Mouse (Mus musculus): ENCODE measurements around the gene Olfr1438-ps1. TPM values are rescaled to one million over a fixed set of nuclear protein-coding genes. Genes with fewer than 3 reads are reported as not detected.
"Not testable (repeated sequence)": the region's sequence is repeated elsewhere in the genome, so short reads cannot be mapped to it uniquely, and the experiment has no call there.

The Olfr1438-ps1 gene
- polyA plus RNA-seq (2014; fragmentation: Nextera tagmentation; extraction: Ambion mirVana), result not detected in 2 replicates

- 81% methylated on average over 3 of the region's 3 CpGs for WGBS
- no peaks in the 10 kb centered on the region for H3K4me1 ChIP-seq (replicated peaks; ENCODE audit: control insufficient read depth, insufficient read depth, low read length)
Measured at GRCm38 (mm10) chr19:12335810-12336209, at the start of gene Olfr1438-ps1. Gene Olfr1438-ps1 (minus strand): TSS chr19:12335910.

DNA sequence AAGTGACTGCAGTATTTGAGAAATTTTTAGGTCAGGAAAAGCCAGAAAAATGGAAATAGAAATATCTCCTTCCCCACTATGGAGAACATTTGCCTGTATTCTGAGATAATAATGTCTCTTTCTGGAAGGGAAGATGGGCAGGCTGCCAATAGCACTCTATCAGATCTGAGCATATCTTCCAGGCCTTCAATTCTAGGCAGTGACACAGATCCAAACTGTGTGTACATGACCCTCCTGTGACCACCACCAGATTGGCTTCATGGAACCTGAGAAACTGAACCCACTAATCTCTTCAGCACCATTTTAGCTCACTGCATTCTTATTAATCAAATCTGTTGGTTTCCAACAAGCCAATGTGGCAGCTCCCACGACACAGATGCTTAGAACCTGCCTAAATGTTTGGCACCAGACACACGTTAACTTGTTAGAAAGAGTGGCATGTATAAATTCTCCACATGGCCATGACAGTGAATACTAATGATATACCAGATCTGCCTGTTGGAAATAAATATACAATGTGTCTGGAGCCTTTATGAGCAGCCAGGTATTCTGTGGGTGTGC is 38.8 kb upstream of the Olfr1438-ps1 start:
- Histone ChIP-seq H3K4me3 (ENCODE audit: low read depth, low read length) (no peak overlapping the region), H3K36me3 (ENCODE audit: control insufficient read depth, insufficient read depth, low read length) (no peaks in the 10 kb centered on the region), H3K9me3 (ENCODE audit: control insufficient read depth, low read length) (no peaks in the 10 kb centered on the region), H3K27me3 (replicated peaks; ENCODE audit: control insufficient read depth, insufficient read depth, low read length) (no peaks in the 10 kb centered on the region), H3K27ac (ENCODE audit: low read depth) (no peak overlapping the region), H3K4me1 (replicated peaks; ENCODE audit: control insufficient read depth, insufficient read depth, low read length) (no peaks in the 10 kb centered on the region), H3K9ac (ENCODE audit: low read length) (no peak overlapping the region), H3K4me2 (ENCODE audit: low read length) (no peak overlapping the region)
- ATAC-seq (replicated peaks; ENCODE audit: low FRiP score, low TSS enrichment, low read depth) (no peak), DNase-seq (ENCODE audit: low spot score) (no peak)
- 48% methylated on average over 2 of the region's 2 CpGs for WGBS

More at GRCm38 (mm10) chr19:12335810-12336209, at the start of gene Olfr1438-ps1:
- no peak within 1 kb of the TSS for H3K27ac ChIP-seq (ENCODE audit: low read depth)
- H3K9me3 ChIP-seq (ENCODE audit: control insufficient read depth, low read length), result no peaks in the 10 kb centered on the region
- H3K36me3 ChIP-seq (ENCODE audit: control insufficient read depth, insufficient read depth, low read length), result no peaks in the 10 kb centered on the region
- ATAC-seq (replicated peaks; ENCODE audit: low FRiP score, low TSS enrichment, low read depth) (no peak), DNase-seq (ENCODE audit: low spot score) (no peak)
- no peak within 1 kb of the TSS for H3K9ac ChIP-seq (ENCODE audit: low read length)
- no peaks in the 10 kb centered on the region for H3K27me3 ChIP-seq (replicated peaks; ENCODE audit: control insufficient read depth, insufficient read depth, low read length)
- H3K4me3 ChIP-seq (ENCODE audit: low read depth, low read length), result no peak within 1 kb of the TSS
- no peak within 1 kb of the TSS for H3K4me2 ChIP-seq (ENCODE audit: low read length)

DNA sequence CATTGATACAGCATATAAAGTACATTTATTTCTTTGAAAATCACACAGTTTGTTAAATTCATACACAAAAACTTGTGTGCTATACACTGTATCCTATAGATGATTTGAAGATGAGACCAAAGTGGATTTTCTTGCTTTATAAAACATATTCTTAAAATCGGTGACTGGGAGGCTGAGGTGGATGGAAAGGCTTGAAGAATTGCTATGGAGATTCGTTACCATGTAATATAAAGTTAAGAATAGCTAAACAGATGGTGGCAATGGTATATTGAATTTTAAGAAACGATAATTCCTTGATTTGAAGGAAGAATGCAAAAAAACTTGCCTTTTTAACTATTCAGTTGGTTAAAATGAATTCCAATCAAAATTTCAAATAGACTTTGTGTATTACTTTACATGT is 37.3 kb upstream of the Olfr1438-ps1 start:
- H3K27me3 ChIP-seq (replicated peaks; ENCODE audit: control insufficient read depth, insufficient read depth, low read length), result no peaks in the 10 kb centered on the region
- no peak overlapping the region for H3K9ac ChIP-seq (ENCODE audit: low read length)
- no peaks in the 10 kb centered on the region for H3K36me3 ChIP-seq (ENCODE audit: control insufficient read depth, insufficient read depth, low read length)
- no peaks in the 10 kb centered on the region for H3K4me1 ChIP-seq (replicated peaks; ENCODE audit: control insufficient read depth, insufficient read depth, low read length)
- no peak for ATAC-seq (replicated peaks; ENCODE audit: low FRiP score, low TSS enrichment, low read depth)
- no peak overlapping the region for H3K4me2 ChIP-seq (ENCODE audit: low read length)
- H3K27ac ChIP-seq (ENCODE audit: low read depth), result no peak overlapping the region
- DNase-seq (ENCODE audit: low spot score), result no peak
- no peak overlapping the region for H3K4me3 ChIP-seq (ENCODE audit: low read depth, low read length)
- 82% methylated on average over 3 of the region's 3 CpGs for WGBS
- H3K9me3 ChIP-seq (ENCODE audit: control insufficient read depth, low read length), result no peaks in the 10 kb centered on the region

GRCm38 (mm10) chr19:12325001-12325400 is 10.7 kb downstream of the Olfr1438-ps1 start, which contains the start of gene Olfr1437:
Gene Olfr1437 (minus strand): TSS chr19:12325101.
- H3K4me2 ChIP-seq (ENCODE audit: low read length), result no peak within 1 kb of the TSS
- H3K4me3 ChIP-seq (ENCODE audit: low read depth, low read length), result no peak within 1 kb of the TSS
- no peak within 1 kb of the TSS for H3K9ac ChIP-seq (ENCODE audit: low read length)
- no peaks in the 10 kb centered on the region for H3K4me1 ChIP-seq (replicated peaks; ENCODE audit: control insufficient read depth, insufficient read depth, low read length)
- ATAC-seq (replicated peaks; ENCODE audit: low FRiP score, low TSS enrichment, low read depth) (no peak), DNase-seq (ENCODE audit: low spot score) (no peak)
- no peaks in the 10 kb centered on the region for H3K36me3 ChIP-seq (ENCODE audit: control insufficient read depth, insufficient read depth, low read length)
- H3K27ac ChIP-seq (ENCODE audit: low read depth), result no peak within 1 kb of the TSS
- no peaks in the 10 kb centered on the region for H3K9me3 ChIP-seq (ENCODE audit: control insufficient read depth, low read length)
- no peaks in the 10 kb centered on the region for H3K27me3 ChIP-seq (replicated peaks; ENCODE audit: control insufficient read depth, insufficient read depth, low read length)
- 92% methylated on average over 2 of the region's 2 CpGs for WGBS

DNA sequence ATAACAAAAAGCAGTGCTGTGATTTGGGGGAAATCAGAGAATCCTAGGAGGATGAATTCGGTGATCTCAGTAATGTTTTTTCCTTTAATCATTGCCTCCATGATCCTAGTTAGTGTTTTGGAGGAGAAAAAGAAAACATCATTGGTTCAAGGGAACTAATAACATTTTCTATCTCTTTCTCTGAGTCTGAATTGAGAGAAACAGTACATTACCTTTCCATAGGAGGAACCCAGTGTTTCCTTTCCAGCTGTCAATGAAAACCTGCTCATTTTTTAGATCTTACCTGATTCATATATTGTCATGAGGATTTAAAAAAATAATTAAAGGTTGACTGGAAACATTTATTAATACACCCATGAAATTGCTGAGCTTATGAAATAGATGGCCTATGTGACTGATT is 36.7 kb downstream of the Olfr1438-ps1 start, which contains the start of gene Olfr1436:
Gene Olfr1436, minus strand, starts transcription at position 101 of the 400 bp plus-strand sequence.
- H3K4me2 ChIP-seq (ENCODE audit: low read length); H3K9me3 ChIP-seq (ENCODE audit: control insufficient read depth, low read length); ATAC-seq (replicated peaks; ENCODE audit: low FRiP score, low TSS enrichment, low read depth); H3K4me1 ChIP-seq (replicated peaks; ENCODE audit: control insufficient read depth, insufficient read depth, low read length); H3K9ac ChIP-seq (ENCODE audit: low read length); DNase-seq (ENCODE audit: low spot score); H3K27me3 ChIP-seq (replicated peaks; ENCODE audit: control insufficient read depth, insufficient read depth, low read length); H3K4me3 ChIP-seq (ENCODE audit: low read depth, low read length); H3K36me3 ChIP-seq (ENCODE audit: control insufficient read depth, insufficient read depth, low read length); H3K27ac ChIP-seq (ENCODE audit: low read depth): not testable (repeated sequence)
- WGBS, result 62% methylated on average over 1 of the region's 1 CpGs

GRCm38 (mm10) chr19:12292979-12293378 is 42.7 kb downstream of the Olfr1438-ps1 start:
- Histone ChIP-seq H3K27ac (ENCODE audit: low read depth) (no peak overlapping the region), H3K36me3 (ENCODE audit: control insufficient read depth, insufficient read depth, low read length) (no peaks in the 10 kb centered on the region), H3K27me3 (replicated peaks; ENCODE audit: control insufficient read depth, insufficient read depth, low read length) (no peaks in the 10 kb centered on the region), H3K4me3 (ENCODE audit: low read depth, low read length) (no peak overlapping the region), H3K9ac (ENCODE audit: low read length) (no peak overlapping the region), H3K4me2 (ENCODE audit: low read length) (no peak overlapping the region), H3K4me1 (replicated peaks; ENCODE audit: control insufficient read depth, insufficient read depth, low read length) (no peaks in the 10 kb centered on the region), H3K9me3 (ENCODE audit: control insufficient read depth, low read length) (no peaks in the 10 kb centered on the region)
- ATAC-seq (replicated peaks; ENCODE audit: low FRiP score, low TSS enrichment, low read depth) (no peak), DNase-seq (ENCODE audit: low spot score) (no peak)

- ATAC-seq (replicated peaks; ENCODE audit: low FRiP score, low TSS enrichment, low read depth) (no peak), DNase-seq (ENCODE audit: low spot score) (no peak)
- Histone ChIP-seq H3K27me3 (replicated peaks; ENCODE audit: control insufficient read depth, insufficient read depth, low read length) (no peaks in the 10 kb centered on the region), H3K27ac (ENCODE audit: low read depth) (no peak within 1 kb of the TSS), H3K9me3 (ENCODE audit: control insufficient read depth, low read length) (no peaks in the 10 kb centered on the region), H3K4me1 (replicated peaks; ENCODE audit: control insufficient read depth, insufficient read depth, low read length) (no peaks in the 10 kb centered on the region), H3K9ac (ENCODE audit: low read length) (no peak within 1 kb of the TSS), H3K4me3 (ENCODE audit: low read depth, low read length) (no peak within 1 kb of the TSS), H3K4me2 (ENCODE audit: low read length) (no peak within 1 kb of the TSS), H3K36me3 (ENCODE audit: control insufficient read depth, insufficient read depth, low read length) (no peaks in the 10 kb centered on the region)
- 72% methylated on average over 2 of the region's 2 CpGs for WGBS
Measured at GRCm38 (mm10) chr19:12279554-12279953, 56.2 kb downstream of the Olfr1438-ps1 start, which contains the start of gene Olfr1434. Gene Olfr1434 (plus strand): TSS chr19:12279854.

Other genes with a start within 250 kb of the Olfr1438-ps1 start
- not detected in 2 replicates for gene Olfr1426, start 243.9 kb downstream of the Olfr1438-ps1 start, polyA plus RNA-seq (2014; fragmentation: Nextera tagmentation; extraction: Ambion mirVana)
- gene Olfr1427, start 232.6 kb downstream of the Olfr1438-ps1 start, polyA plus RNA-seq (2014; fragmentation: Nextera tagmentation; extraction: Ambion mirVana), result not detected in 2 replicates
- gene Olfr1428, start 220.0 kb downstream of the Olfr1438-ps1 start, polyA plus RNA-seq (2014; fragmentation: Nextera tagmentation; extraction: Ambion mirVana), result not detected in 2 replicates
- gene Olfr76, start 212.7 kb downstream of the Olfr1438-ps1 start, polyA plus RNA-seq (2014; fragmentation: Nextera tagmentation; extraction: Ambion mirVana), result not detected in 2 replicates
- not detected in 2 replicates for gene Olfr1555-ps1, start 165.8 kb downstream of the Olfr1438-ps1 start, polyA plus RNA-seq (2014; fragmentation: Nextera tagmentation; extraction: Ambion mirVana)
- gene Olfr1431, start 135.3 kb downstream of the Olfr1438-ps1 start, polyA plus RNA-seq (2014; fragmentation: Nextera tagmentation; extraction: Ambion mirVana), result not detected in 2 replicates
- 0.35 TPM in 1 of 2 replicates, not detected in the other for gene Olfr1432, start 103.3 kb downstream of the Olfr1438-ps1 start, polyA plus RNA-seq (2014; fragmentation: Nextera tagmentation; extraction: Ambion mirVana)
- not detected in 2 replicates for gene Olfr262, start 94.3 kb downstream of the Olfr1438-ps1 start, polyA plus RNA-seq (2014; fragmentation: Nextera tagmentation; extraction: Ambion mirVana)
- not detected in 2 replicates for gene Olfr235, start 74.9 kb downstream of the Olfr1438-ps1 start, polyA plus RNA-seq (2014; fragmentation: Nextera tagmentation; extraction: Ambion mirVana)
- gene Olfr1434, start 56.1 kb downstream of the Olfr1438-ps1 start, polyA plus RNA-seq (2014; fragmentation: Nextera tagmentation; extraction: Ambion mirVana), result not detected in 2 replicates
- not detected in 2 replicates for gene Olfr1436, start 36.8 kb downstream of the Olfr1438-ps1 start, polyA plus RNA-seq (2014; fragmentation: Nextera tagmentation; extraction: Ambion mirVana)
- not detected in 2 replicates for gene Olfr1437, start 10.8 kb downstream of the Olfr1438-ps1 start, polyA plus RNA-seq (2014; fragmentation: Nextera tagmentation; extraction: Ambion mirVana)
- not detected in 2 replicates for gene Olfr1440, start 51.4 kb upstream of the Olfr1438-ps1 start, polyA plus RNA-seq (2014; fragmentation: Nextera tagmentation; extraction: Ambion mirVana)
- not detected in 2 replicates for gene Olfr1441, start 81.5 kb upstream of the Olfr1438-ps1 start, polyA plus RNA-seq (2014; fragmentation: Nextera tagmentation; extraction: Ambion mirVana)
- not detected in 2 replicates for gene Pfpl, start 92.0 kb upstream of the Olfr1438-ps1 start, polyA plus RNA-seq (2014; fragmentation: Nextera tagmentation; extraction: Ambion mirVana)
- 0.97 and 1.1 TPM in 2 replicates for gene Mpeg1, start 124.9 kb upstream of the Olfr1438-ps1 start, polyA plus RNA-seq (2014; fragmentation: Nextera tagmentation; extraction: Ambion mirVana)
- 27.4 and 28.8 TPM in 2 replicates for gene Dtx4, start 165.5 kb upstream of the Olfr1438-ps1 start, polyA plus RNA-seq (2014; fragmentation: Nextera tagmentation; extraction: Ambion mirVana)
- 19.9 and 23.0 TPM in 2 replicates for gene Fam111a, start 209.8 kb upstream of the Olfr1438-ps1 start, polyA plus RNA-seq (2014; fragmentation: Nextera tagmentation; extraction: Ambion mirVana)